Mouse (Mus musculus) liver, postnatal 0 days (tissue): ENCODE measurements around the gene 4930444G20Rik.

ENCODE experiments used
- CTCF ChIP-seq: sonication (generic); IDR thresholded peaks from 2 replicates; pipeline ENCODE4 v1.5.1; 2016; ENCODE audit warnings: antibody characterized with exemption, low read depth
- EP300 ChIP-seq: IDR thresholded peaks from 2 replicates; pipeline ENCODE4 v1.6.1; 2016; ENCODE audit warnings: antibody characterized with exemption, low read depth, mild to moderate bottlenecking

- TF ChIP-seq EP300 = no peak
- TF ChIP-seq CTCF = no peak
These were observed 8.5 kb downstream of the 4930444G20Rik start for GRCm38 (mm10) chr10:22059415-22059814.
